Mouse (Mus musculus) olfactory bulb, adult 2 months (tissue): Measurements from ENCODE around the gene Hmgn3.

Experiments used
- CTCF ChIP-seq: fragments of 200-500 bp; IDR thresholded peaks from 2 replicates; pipeline ENCODE4 v1.5.1; 2012; ENCODE audit warnings: low read depth, mild to moderate bottlenecking, low read length, moderate library complexity; ENCODE audit not compliant: insufficient read depth
- POLR2A ChIP-seq: fragments of 200-500 bp; IDR thresholded peaks from 2 replicates; pipeline ENCODE4 v1.6.1; 2012; ENCODE audit warnings: mild to moderate bottlenecking, low read depth, low read length, moderate library complexity; ENCODE audit not compliant: insufficient read depth

- TF ChIP-seq CTCF (no peak), POLR2A (no peak)
Measured at GRCm38 (mm10) chr9:83083091-83083490, 63.4 kb downstream of the Hmgn3 start.
